Mouse (Mus musculus): Measurements from ENCODE around the gene Gm20388.

- TF ChIP-seq EP300 (IDR thresholded peaks at IDR 0.05; ENCODE audit: low read depth), result no peak
- no peak for TF ChIP-seq CTCF (IDR thresholded peaks at IDR 0.05; ENCODE audit: low read depth)
Measured at GRCm38 (mm10) chr8:124336302-124336701, 4425.7 kb downstream of the Gm20388 start.

Measured in liver, embryonic 14.5 days (tissue).